Mouse (Mus musculus) v-Abl transformed pro-B cells (cell line): Measurements from ENCODE around the gene Slc38a7.
"Not testable (repeated sequence)": the region's sequence is repeated elsewhere in the genome, so short reads cannot be mapped to it uniquely, and the experiment has no call there.

Experiments
- in situ Hi-C, 2 experiments: fragments of 400-800 bp; cut with MboI; formaldehyde crosslinking; loops; one replicate each; pipeline ENCODE4 v1.15.1; 2025; ENCODE audit not compliant: unreplicated experiment in 2 of 2

The Slc38a7 gene

GRCm38 (mm10) chr8:95863761-95864440, 10.6 kb upstream of the Slc38a7 start:
- in situ Hi-C loops: not testable (repeated sequence)

DNA sequence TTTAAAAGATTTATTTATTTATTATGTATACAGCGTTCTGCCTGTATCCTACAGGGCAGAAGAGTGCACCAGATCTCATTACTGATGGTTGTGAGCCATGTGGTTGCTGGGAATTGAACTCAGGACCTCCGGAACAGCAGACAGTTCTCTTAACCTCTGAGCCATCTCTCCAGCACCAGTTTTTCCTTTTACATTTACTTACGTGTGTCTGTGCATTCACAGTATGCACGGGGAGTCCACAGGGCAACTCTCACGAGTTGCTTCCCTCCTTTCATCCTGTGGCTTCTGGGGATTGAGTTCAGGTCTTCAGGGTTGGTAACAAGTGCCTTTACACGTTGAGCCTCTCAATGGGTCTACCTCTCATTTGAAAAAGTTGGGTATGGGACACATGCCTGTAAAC, 835 bp upstream of the Slc38a7 start:
- in situ Hi-C loops: loop anchor here in 1 of 2 experiments (5.0 kb wide), 1 partner anchor 33 kb away; the partner anchor contains the start of gene Got2

- in situ Hi-C loops: loop anchor here in 1 of 2 experiments (5.0 kb wide), 1 partner anchor 35 kb away; the partner anchor contains the start of gene Got2
Measured at GRCm38 (mm10) chr8:95852290-95852689, 1.0 kb downstream of the Slc38a7 start.

DNA sequence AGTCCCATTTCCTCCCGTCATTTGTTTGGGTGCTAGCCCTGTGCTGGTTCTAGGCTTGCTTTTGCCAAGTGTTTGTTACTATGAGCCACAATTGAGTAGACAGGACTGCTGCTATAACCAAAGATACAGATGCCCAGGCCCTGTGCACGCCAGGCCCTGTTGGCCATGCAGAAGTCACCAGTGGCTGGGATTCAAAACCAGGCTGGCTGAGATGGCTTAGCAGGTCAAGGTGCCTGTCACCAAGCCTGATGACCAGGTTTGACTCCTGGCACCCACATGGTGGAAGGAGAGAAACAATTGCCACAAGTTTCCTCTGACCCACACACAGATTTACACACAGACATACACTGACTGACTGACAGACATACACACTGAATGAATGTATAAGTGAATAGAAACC, 3.0 kb downstream of the Slc38a7 start:
- in situ Hi-C loops: loop anchor here in 1 of 2 experiments (5.0 kb wide), 1 partner anchor 37 kb away; the partner anchor contains the start of gene Got2

DNA sequence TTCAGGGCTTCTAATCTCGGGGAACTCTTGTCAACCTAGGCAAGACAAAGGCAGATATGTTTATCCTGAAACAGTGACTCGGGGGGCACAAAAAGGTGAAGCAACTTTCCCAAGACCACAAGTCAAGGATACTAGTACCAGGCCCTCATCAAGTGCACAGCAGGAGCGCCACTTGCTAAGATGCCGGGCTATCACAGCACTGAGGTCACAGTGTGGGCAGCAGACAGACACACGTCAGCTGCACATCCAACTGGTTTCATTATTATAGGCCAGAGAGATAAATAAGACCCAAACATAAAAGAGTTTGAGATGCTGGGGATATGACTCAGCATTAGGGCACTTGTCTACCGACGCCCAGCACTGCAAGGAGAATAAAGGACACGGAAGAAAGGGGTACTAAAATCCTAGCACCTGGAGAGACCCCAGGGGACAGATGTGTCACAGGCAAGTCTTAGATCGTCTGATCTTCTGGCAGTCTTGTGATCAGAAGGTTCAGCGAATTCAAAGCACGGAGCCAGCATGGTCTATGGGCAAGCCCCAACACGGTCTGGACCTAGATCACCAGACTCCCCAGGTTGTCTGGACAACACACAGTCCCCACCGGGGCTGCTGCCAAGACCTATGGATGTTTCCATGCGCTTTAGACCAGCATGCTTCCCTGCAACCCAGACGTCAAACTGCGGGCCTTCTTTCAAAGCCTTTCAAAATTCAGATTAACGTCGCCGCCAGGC, 4.4 kb downstream of the Slc38a7 start:
- in situ Hi-C loops: loop anchor here in 1 of 2 experiments (25.0 kb wide), 1 partner anchor 512 kb away; the partner anchor contains the start of genes Usb1 and Zfp319

- in situ Hi-C loops: loop anchor here in 1 of 2 experiments (25.0 kb wide), 1 partner anchor 511 kb away; the partner anchor contains the start of genes Usb1 and Zfp319
Measured at GRCm38 (mm10) chr8:95848061-95848551, 5.2 kb downstream of the Slc38a7 start.

DNA sequence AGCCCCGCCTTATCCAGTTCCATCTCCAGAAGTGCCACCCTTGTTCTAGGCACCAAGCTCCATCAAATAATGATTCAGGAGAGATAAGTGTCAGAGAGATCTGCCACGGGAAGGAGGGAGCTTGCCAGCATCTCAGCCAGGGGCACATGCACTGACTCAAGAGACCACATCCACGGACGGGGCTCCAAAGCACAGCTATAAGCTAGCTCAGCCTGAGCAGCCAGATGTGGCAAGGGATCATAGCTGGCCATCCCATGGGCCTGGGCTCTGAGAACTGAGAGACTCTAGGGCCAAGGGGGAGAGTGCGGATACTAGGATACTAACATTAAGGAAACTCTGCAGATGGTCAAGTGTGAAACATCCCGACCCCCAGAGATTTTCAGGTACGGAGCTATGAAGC, 8.3 kb downstream of the Slc38a7 start:
- in situ Hi-C loops: loop anchor here in 1 of 2 experiments (25.0 kb wide), 1 partner anchor 508 kb away; the partner anchor contains the start of genes Usb1 and Zfp319

- in situ Hi-C loops: loop anchor here in 1 of 2 experiments (25.0 kb wide), 1 partner anchor 507 kb away; the partner anchor contains the start of genes Usb1 and Zfp319
Measured at GRCm38 (mm10) chr8:95843968-95844367, 9.4 kb downstream of the Slc38a7 start.

GRCm38 (mm10) chr8:95841436-95841835, 11.9 kb downstream of the Slc38a7 start:
- in situ Hi-C loops: loop anchor here in 1 of 2 experiments (25.0 kb wide), 1 partner anchor 504 kb away; the partner anchor contains the start of genes Usb1 and Zfp319

DNA sequence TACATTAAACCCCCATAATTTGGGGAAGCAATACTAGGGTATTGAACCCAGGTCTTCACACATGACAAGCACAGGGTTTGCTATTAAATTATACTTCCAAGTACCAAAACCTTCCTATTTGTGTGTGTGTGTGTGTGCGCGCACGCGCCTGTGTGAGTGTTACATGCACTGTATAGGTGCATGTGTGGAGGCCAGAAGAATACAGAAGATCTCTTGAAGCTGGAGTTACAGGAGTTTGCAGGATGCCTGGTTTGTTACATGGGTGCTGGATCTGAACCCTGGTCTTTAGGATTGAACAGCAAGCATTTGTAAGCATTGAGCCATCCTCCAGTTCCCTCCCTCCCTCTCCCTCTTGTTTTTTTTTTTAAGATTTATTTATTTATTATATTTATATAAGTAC, 14.1 kb downstream of the Slc38a7 start:
- in situ Hi-C loops: loop anchor here in 1 of 2 experiments (10.0 to 25.0 kb wide), 2 partner anchors 224 to 502 kb away; partner anchors contain the start of genes Usb1 and Zfp319

DNA sequence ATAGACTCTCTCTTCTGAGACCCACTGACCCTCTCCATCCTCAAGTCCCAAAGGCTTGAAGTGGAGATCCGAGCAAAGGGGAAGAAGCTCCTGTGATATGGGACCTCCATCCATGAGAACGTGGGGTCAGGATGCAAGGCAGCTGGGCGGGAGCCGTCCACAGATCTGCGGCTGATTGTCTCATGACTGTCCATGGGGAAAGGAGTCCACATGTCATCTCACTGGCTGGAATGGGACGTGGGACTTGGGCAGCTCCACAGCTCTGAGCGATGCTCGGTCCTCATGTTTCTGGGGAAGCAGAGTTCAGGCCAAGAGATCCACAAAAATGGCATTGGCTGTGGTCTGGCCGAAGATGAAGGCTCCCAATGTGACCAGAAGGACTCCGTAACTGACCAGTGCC, 16.1 kb downstream of the Slc38a7 start:
- in situ Hi-C loops: loop anchor here in 1 of 2 experiments (10.0 to 25.0 kb wide), 2 partner anchors 222 to 500 kb away; partner anchors contain the start of genes Usb1 and Zfp319

GRCm38 (mm10) chr8:95835891-95836290, 17.4 kb downstream of the Slc38a7 start:
- in situ Hi-C loops: loop anchor here in 1 of 2 experiments (10.0 to 25.0 kb wide), 2 partner anchors 221 to 499 kb away; partner anchors contain the start of genes Usb1 and Zfp319

- in situ Hi-C loops: loop anchor here (5.0 to 25.0 kb wide), 5 partner anchors 121 to 496 kb away; partner anchors contain the start of genes Usb1 (in 1 of the 2) and Zfp319 (in 1 of the 2)
Measured at GRCm38 (mm10) chr8:95833435-95833984, 19.8 kb downstream of the Slc38a7 start.

DNA sequence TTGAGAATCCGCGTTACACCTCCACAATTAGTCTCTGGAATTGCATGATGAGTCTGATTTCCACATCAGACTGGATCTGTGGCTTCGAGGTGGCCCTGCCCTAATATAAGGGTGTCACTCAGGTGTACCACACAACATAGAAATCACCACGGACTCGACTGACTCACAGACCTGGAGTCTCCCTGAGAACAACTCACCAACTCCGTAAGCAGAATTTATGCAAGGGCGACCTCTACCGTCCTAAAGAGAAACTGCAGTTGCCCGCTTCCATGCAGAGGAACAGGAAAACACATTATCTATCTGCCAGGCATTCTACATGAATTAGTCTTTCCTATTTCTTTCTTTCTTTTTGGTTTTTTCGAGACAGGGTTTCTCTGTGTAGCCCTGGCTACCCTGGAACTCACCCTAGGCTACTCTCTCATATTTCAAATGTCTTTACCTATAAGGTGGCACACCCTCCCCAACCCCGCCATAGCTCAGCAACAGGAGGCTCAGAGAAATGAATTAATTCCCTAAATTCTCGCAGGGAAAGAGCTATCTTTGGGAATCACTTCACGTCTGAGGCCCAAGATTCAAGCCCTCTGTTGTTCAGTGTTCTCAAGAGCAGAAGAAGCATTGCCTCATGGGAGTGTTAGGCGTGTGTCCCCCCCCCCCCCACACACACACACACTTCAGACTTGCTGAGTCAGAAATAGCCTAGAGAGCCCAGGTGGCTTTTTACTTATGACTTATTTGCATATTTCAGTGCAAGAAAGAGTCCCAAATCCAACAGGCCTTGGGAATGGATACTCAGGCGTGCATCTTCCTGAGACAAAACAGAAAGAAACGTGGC, 20.5 kb downstream of the Slc38a7 start:
- in situ Hi-C loops: loop anchor here (5.0 to 25.0 kb wide), 5 partner anchors 121 to 496 kb away; partner anchors contain the start of genes Usb1 (in 1 of the 2) and Zfp319 (in 1 of the 2)

DNA sequence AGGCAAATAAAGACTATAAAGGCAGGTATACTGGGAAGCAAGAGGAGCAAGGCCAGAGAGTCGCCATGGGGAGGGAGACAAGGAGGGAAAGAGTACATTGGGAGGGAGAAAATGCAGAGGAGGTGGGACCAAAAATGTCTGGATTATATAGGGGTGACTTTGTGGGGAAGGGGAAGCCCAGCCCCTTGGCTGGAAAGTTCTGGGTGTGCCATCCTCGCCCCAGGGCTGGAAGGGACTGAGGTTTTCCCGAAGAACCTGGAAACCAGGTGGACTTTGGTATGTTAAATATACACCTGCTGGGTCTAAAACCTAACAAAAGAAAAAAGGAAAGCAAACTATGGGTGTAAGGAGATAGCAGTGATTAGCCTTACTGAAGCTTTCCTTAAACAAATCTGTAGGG, 23.2 kb downstream of the Slc38a7 start:
- in situ Hi-C loops: loop anchor here (5.0 to 25.0 kb wide), 5 partner anchors 118 to 493 kb away; partner anchors contain the start of genes Usb1 (in 1 of the 2) and Zfp319 (in 1 of the 2)

GRCm38 (mm10) chr8:95825162-95825561, 28.2 kb downstream of the Slc38a7 start, which contains the start of gene Sap18b:
TSS of gene Sap18b (plus strand) at chr8:95825346.
- in situ Hi-C loops: loop anchor here in 1 of 2 experiments (25.0 kb wide), 1 partner anchor 488 kb away; the partner anchor contains the start of genes Usb1 and Zfp319

GRCm38 (mm10) chr8:95822699-95823098, 30.6 kb downstream of the Slc38a7 start:
- in situ Hi-C loops: loop anchor here in 1 of 2 experiments (25.0 kb wide), 1 partner anchor 485 kb away; the partner anchor contains the start of genes Usb1 and Zfp319

DNA sequence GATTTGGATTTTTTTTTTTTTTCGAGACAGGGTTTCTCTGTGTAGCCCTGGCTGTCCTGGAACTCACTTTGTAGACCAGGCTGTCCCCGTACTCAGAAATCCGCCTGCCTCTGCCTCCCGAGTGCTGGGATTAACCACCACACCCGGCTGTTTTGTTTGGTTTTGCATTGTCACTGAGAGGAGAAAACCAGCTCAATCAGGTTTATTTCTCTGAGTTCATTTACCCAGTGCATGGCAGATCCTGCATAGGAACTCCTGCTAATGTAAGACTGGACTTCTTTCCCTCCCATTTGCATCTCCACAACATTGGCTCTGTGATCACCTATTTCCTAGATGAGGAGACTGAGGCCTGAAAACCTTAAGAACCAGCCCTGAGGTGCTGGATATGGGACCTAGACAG, 31.2 kb downstream of the Slc38a7 start:
- in situ Hi-C loops: loop anchor here in 1 of 2 experiments (25.0 kb wide), 1 partner anchor 485 kb away; the partner anchor contains the start of genes Usb1 and Zfp319
